Mouse (Mus musculus): Measurements from ENCODE around the gene Cmtr1.

GRCm38 (mm10) chr17:29710562-29711044 is 50.2 kb downstream of the Cmtr1 start:
- TF ChIP-seq CTCF (IDR thresholded peaks at IDR 0.05; ENCODE audit: control insufficient read depth, insufficient read depth, insufficient replicate concordance, low read depth, low read length) (no peak), POLR2A (IDR thresholded peaks at IDR 0.05; ENCODE audit: control insufficient read depth, low read depth, low read length) (no peak)

All from testis, adult 2 months (tissue).